Mouse (Mus musculus) neutrophil, adult 59 days (primary cell): ENCODE results near the gene Slc35d1. TPM values are rescaled to one million over a fixed set of nuclear protein-coding genes. Genes with fewer than 3 reads are reported as not detected.

Source experiments
- total RNA-seq, 2 experiments: library from RNA; stranded (reverse); gene quantifications; 1 replicate in 1 of 2; 2 replicates in 1 of 2; pipeline ENCODE4 v1.2.4; 2023

Gene Slc35d1
- 1 to 10 TPM; 7.2 to 9.6 TPM for total RNA-seq

GRCm38 (mm10) chr4:103214925-103215820 is at the start of gene Slc35d1:
Gene Slc35d1 (minus strand): TSS chr4:103215164.

Other genes starting within 250 kb of the Slc35d1 start
- 1 to 10 TPM in 1 of 2 experiments, under 1 TPM in 1; 0.51 to 2.2 TPM for gene Tctex1d1, start 236.6 kb downstream of the Slc35d1 start, total RNA-seq
- not detected for gene Insl5, start 188.3 kb downstream of the Slc35d1 start, total RNA-seq
- 10 to 100 TPM; 71.5 to 77.7 TPM for gene Mier1, start 100.8 kb downstream of the Slc35d1 start, total RNA-seq
- 1 to 10 TPM; 4.0 to 4.6 TPM for gene Wdr78, start 100.6 kb downstream of the Slc35d1 start, total RNA-seq
- gene 4921539E11Rik, start 75.7 kb upstream of the Slc35d1 start, total RNA-seq: not detected
- 10 to 100 TPM; 16.9 to 18.3 TPM for gene Oma1, start 98.6 kb upstream of the Slc35d1 start, total RNA-seq